Mouse (Mus musculus) MEL (cell line): ENCODE measurements around the gene Pcmt1. TPM values are rescaled to one million over a fixed set of nuclear protein-coding genes. Genes with fewer than 3 reads are reported as not detected.

Experiments used
- DNase-seq: peaks from one replicate; pipeline ENCODE4 v3.0.0; 2011; ENCODE audit warnings: low read depth, low spot score
- H3K27ac ChIP-seq: 2 replicates; pipeline ENCODE4 v1.5.1; 2012; ENCODE audit warnings: low read depth, mild to moderate bottlenecking, control low read depth, low read length, moderate library complexity; ENCODE audit not compliant: control insufficient read depth
- H3K27me3 ChIP-seq, 2 experiments: fragments of 150-350 bp in 1 of 2; sonication (generic) in 1 of 2; 2 replicates each; pipeline ENCODE4 v1.6.1; 2012; ENCODE audit warnings: low read length in 2 of 2, mild to moderate bottlenecking in 2 of 2, improper control_type of control experiment in 1 of 2, moderate library complexity in 1 of 2; ENCODE audit not compliant: insufficient read depth in 2 of 2, control insufficient read depth in 1 of 2
- H3K36me3 ChIP-seq, 2 experiments: 2 replicates each; pipeline ENCODE4 v1.6.1; 2012 to 2014; ENCODE audit warnings: low read length in 2 of 2, improper control_type of control experiment in 1 of 2, inconsistent platforms in 1 of 2, mild to moderate bottlenecking in 1 of 2; ENCODE audit not compliant: insufficient read depth in 2 of 2, control insufficient read depth in 1 of 2
- H3K4me1 ChIP-seq, 2 experiments: fragments of 150-350 bp in 1 of 2; sonication (generic) in 1 of 2; 2 replicates each; pipeline ENCODE4 v1.6.1; 2012; ENCODE audit warnings: low read length in 2 of 2, improper control_type of control experiment in 1 of 2, mild to moderate bottlenecking in 1 of 2; ENCODE audit not compliant: insufficient read depth in 2 of 2, control insufficient read depth in 1 of 2
- H3K4me3 ChIP-seq, 2 experiments: fragments of 150-350 bp in 1 of 2; sonication (generic) in 1 of 2; 2 replicates each; pipeline ENCODE4 v1.5.1; 2012; ENCODE audit warnings: low read depth in 2 of 2, low read length in 2 of 2, mild to moderate bottlenecking in 2 of 2, moderate library complexity in 2 of 2, control low read depth in 1 of 2, improper control_type of control experiment in 1 of 2; ENCODE audit not compliant: control insufficient read depth in 1 of 2, insufficient read depth in 1 of 2
- H3K79me2 ChIP-seq: 2 replicates; pipeline ENCODE4 v1.6.1; 2012; ENCODE audit warnings: mild to moderate bottlenecking, low read length, moderate library complexity; ENCODE audit not compliant: control insufficient read depth, poor library complexity, insufficient read depth
- H3K9ac ChIP-seq: 2 replicates; pipeline ENCODE4 v1.6.1; 2012; ENCODE audit warnings: low read depth, mild to moderate bottlenecking, control low read depth, low read length, moderate library complexity; ENCODE audit not compliant: control insufficient read depth, poor library complexity, severe bottlenecking
- H3K9me3 ChIP-seq: fragments of 150-350 bp; sonication (generic); replicated peaks from 2 replicates; pipeline ENCODE4 v1.6.1; 2012; ENCODE audit warnings: mild to moderate bottlenecking, low read length, improper control_type of control experiment, moderate library complexity; ENCODE audit not compliant: insufficient read depth
- BHLHE40 ChIP-seq: IDR thresholded peaks from 2 replicates; pipeline ENCODE4 v1.6.1; 2012; ENCODE audit warnings: low read depth, mild to moderate bottlenecking, inconsistent platforms, low read length, improper control_type of control experiment, borderline replicate concordance
- CHD1 ChIP-seq: IDR thresholded peaks from 2 replicates; pipeline ENCODE4 v1.6.1; 2012; ENCODE audit warnings: low read depth, mild to moderate bottlenecking, inconsistent platforms, low read length, improper control_type of control experiment
- CHD2 ChIP-seq: IDR thresholded peaks from 2 replicates; pipeline ENCODE4 v1.6.1; 2011; ENCODE audit warnings: low read length, improper control_type of control experiment
- E2F4 ChIP-seq: IDR thresholded peaks from 2 replicates; pipeline ENCODE4 v1.6.1; 2011; ENCODE audit warnings: low read depth, low read length, improper control_type of control experiment, borderline replicate concordance
- ETS1 ChIP-seq: IDR thresholded peaks from 2 replicates; pipeline ENCODE4 v1.6.1; 2012; ENCODE audit warnings: low read depth, mild to moderate bottlenecking, inconsistent platforms, low read length, improper control_type of control experiment, moderate library complexity
- GABPA ChIP-seq: IDR thresholded peaks from 2 replicates; pipeline ENCODE4 v1.6.1; 2012; ENCODE audit warnings: low read depth, mild to moderate bottlenecking, inconsistent platforms, low read length, improper control_type of control experiment, moderate library complexity
- HCFC1 ChIP-seq: IDR thresholded peaks from 2 replicates; pipeline ENCODE4 v1.6.1; 2012; ENCODE audit warnings: low read depth, mild to moderate bottlenecking, inconsistent platforms, low read length, improper control_type of control experiment, moderate library complexity
- MAFK ChIP-seq: IDR thresholded peaks from 2 replicates; pipeline ENCODE4 v1.6.1; 2011; ENCODE audit warnings: low read depth, mild to moderate bottlenecking, low read length, improper control_type of control experiment, borderline replicate concordance
- MAX ChIP-seq: IDR thresholded peaks from 2 replicates; pipeline ENCODE4 v1.6.1; 2011; ENCODE audit warnings: low read length, improper control_type of control experiment
- MAZ ChIP-seq: IDR thresholded peaks from 2 replicates; pipeline ENCODE4 v1.6.1; 2012; ENCODE audit warnings: low read depth, mild to moderate bottlenecking, inconsistent platforms, low read length, improper control_type of control experiment
- MEF2A ChIP-seq: IDR thresholded peaks from 2 replicates; pipeline ENCODE4 v1.6.1; 2014; ENCODE audit warnings: low read depth, mild to moderate bottlenecking, inconsistent platforms, low read length, improper control_type of control experiment; ENCODE audit not compliant: poor library complexity, insufficient replicate concordance, severe bottlenecking; ENCODE audit errors: extremely low read depth
- MXI1 ChIP-seq: IDR thresholded peaks from 2 replicates; pipeline ENCODE4 v1.6.1; 2011; ENCODE audit warnings: mild to moderate bottlenecking, low read depth, low read length, improper control_type of control experiment
- MYB ChIP-seq: IDR thresholded peaks from 2 replicates; pipeline ENCODE4 v1.6.1; 2011; ENCODE audit warnings: mild to moderate bottlenecking, low read depth, low read length, improper control_type of control experiment
- NELFE ChIP-seq: IDR thresholded peaks from 2 replicates; pipeline ENCODE4 v1.6.1; 2011; ENCODE audit warnings: low read depth, low read length, improper control_type of control experiment
- NRF1 ChIP-seq: IDR thresholded peaks from 2 replicates; pipeline ENCODE4 v1.6.1; 2014; ENCODE audit warnings: low read depth, mild to moderate bottlenecking, inconsistent platforms, low read length, improper control_type of control experiment, moderate library complexity; ENCODE audit not compliant: poor library complexity, insufficient read depth, severe bottlenecking
- POLR2AphosphoS2 ChIP-seq: IDR thresholded peaks from 2 replicates; pipeline ENCODE4 v1.6.1; 2011; ENCODE audit warnings: low read length, improper control_type of control experiment
- RAD21 ChIP-seq: IDR thresholded peaks from 2 replicates; pipeline ENCODE4 v1.6.1; 2011; ENCODE audit warnings: mild to moderate bottlenecking, low read depth, low read length, improper control_type of control experiment
- SIN3A ChIP-seq: IDR thresholded peaks from 2 replicates; pipeline ENCODE4 v1.6.1; 2012; ENCODE audit warnings: low read length, improper control_type of control experiment, inconsistent platforms
- SMC3 ChIP-seq: IDR thresholded peaks from 2 replicates; pipeline ENCODE4 v1.6.1; 2011; ENCODE audit warnings: low read depth, low read length, improper control_type of control experiment
- TAL1 ChIP-seq: IDR thresholded peaks from 2 replicates; pipeline ENCODE4 v1.6.1; 2012; ENCODE audit warnings: mild to moderate bottlenecking, inconsistent platforms, low read length, moderate library complexity, mixed read lengths
- TBP ChIP-seq: IDR thresholded peaks from 2 replicates; pipeline ENCODE4 v1.8.0; 2011; ENCODE audit warnings: low read depth, low read length, improper control_type of control experiment
- ZKSCAN1 ChIP-seq: IDR thresholded peaks from 2 replicates; pipeline ENCODE4 v1.6.1; 2012; ENCODE audit warnings: low read depth, mild to moderate bottlenecking, inconsistent platforms, low read length, improper control_type of control experiment, moderate library complexity
- ZMIZ1 ChIP-seq: IDR thresholded peaks from 2 replicates; pipeline ENCODE4 v1.6.1; 2012; ENCODE audit warnings: low read depth, mild to moderate bottlenecking, inconsistent platforms, low read length, improper control_type of control experiment, moderate library complexity
- ZNF384 ChIP-seq: IDR thresholded peaks from 2 replicates; pipeline ENCODE4 v1.6.1; 2012; ENCODE audit warnings: low read depth, mild to moderate bottlenecking, inconsistent platforms, low read length, improper control_type of control experiment
- polyA plus RNA-seq, 2 experiments: library from polyadenylated mRNA; stranded (reverse) in 1 of 2; unstranded in 1 of 2; fragments of >175 nt in 1 of 2; fragments of >200 nt in 1 of 2; gene quantifications; 2 replicates each; pipeline versions ENCODE4 v1.2.1 to v1.2.4; 2012; ENCODE audit warnings: low replicate concordance in 2 of 2, low read depth in 1 of 2; ENCODE audit not compliant: insufficient read length in 2 of 2, insufficient read depth in 1 of 2, missing spikeins in 1 of 2
- total RNA-seq: library from RNA; depleted of rRNA; stranded (reverse); fragments of 300-350 nt; gene quantifications from 2 replicates; pipeline ENCODE4 v1.2.3, GENCODE M21; 2012

Gene Pcmt1
- total and polyA plus RNA-seq, 3 experiments, result 90.7 to 121 TPM; not detected in 1

- H3K27me3 ChIP-seq, result peaks cover 2 to 6% of the 10 kb centered on the region in 2 experiments; a peak in 2 of 4 replicates
- H3K36me3 ChIP-seq, result no peaks in the 10 kb centered on the region
- no peak overlapping the region for H3K27ac ChIP-seq
- H3K9ac ChIP-seq, result no peak overlapping the region
- TF ChIP-seq SMC3 (no peak), NRF1 (no peak), MAX (no peak), BHLHE40 (no peak), ETS1 (no peak), CHD1 (no peak), MXI1 (no peak), ZNF384 (no peak)
- H3K9me3 ChIP-seq, result no peaks in the 10 kb centered on the region
- peaks cover 0 to 3% of the 10 kb centered on the region in 2 experiments; a peak in 1 of 4 replicates for H3K4me1 ChIP-seq
- no peak overlapping the region for H3K4me3 ChIP-seq
- no peak for DNase-seq
- no peaks in the 10 kb centered on the region for H3K79me2 ChIP-seq
These were observed 86.1 kb downstream of the Pcmt1 start for GRCm38 (mm10) chr10:7594797-7595196.

DNA sequence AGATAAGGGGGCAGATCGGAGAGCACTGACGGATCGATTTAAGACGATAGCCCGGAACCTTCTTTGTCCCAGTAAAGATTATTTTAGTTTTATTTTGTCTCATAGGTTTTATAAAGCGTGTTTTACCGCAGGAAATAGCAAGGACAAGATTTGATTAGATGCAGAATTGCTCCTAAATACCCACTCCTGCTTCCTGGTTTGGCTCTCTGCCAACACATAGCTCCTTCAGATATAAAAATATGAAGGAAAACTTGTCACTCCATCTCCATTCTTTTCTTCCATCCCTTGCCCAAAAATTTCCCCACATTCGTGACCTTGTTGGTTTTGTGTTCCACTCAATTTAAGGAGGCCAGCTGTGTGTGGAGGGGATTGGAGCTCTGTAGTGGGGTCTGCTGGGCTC, 90.1 kb downstream of the Pcmt1 start:
- Histone ChIP-seq H3K9ac (no peak overlapping the region; the same call in 1 of the 2 replicates), H3K4me3 (peak overlapping the region; percentile 67 to 76; a peak in 3 of 4 replicates)

More for the DNA sequence above, 90.1 kb downstream of the Pcmt1 start:
- no peak for DNase-seq
- no peak for TF ChIP-seq E2F4
- TF ChIP-seq TAL1, result no peak
- TF ChIP-seq ZKSCAN1, result no peak
- no peak for TF ChIP-seq SIN3A
- no peak for TF ChIP-seq TBP
- TF ChIP-seq ZMIZ1, result no peak
- no peak for TF ChIP-seq POLR2AphosphoS2
- no peak for TF ChIP-seq NELFE
- no peak for TF ChIP-seq CHD2
- TF ChIP-seq MYB, result no peak
- TF ChIP-seq MEF2A, result no peak
- TF ChIP-seq MAFK, result no peak
- no peak for TF ChIP-seq MAZ
- no peak for TF ChIP-seq BHLHE40
- TF ChIP-seq HCFC1, result no peak
- no peak for TF ChIP-seq GABPA
- no peak for TF ChIP-seq RAD21
- peaks cover 4 to 6% of the 10 kb centered on the region in 2 experiments; a peak in 3 of 4 replicates for H3K27me3 ChIP-seq
- no peaks in the 10 kb centered on the region for H3K9me3 ChIP-seq
- H3K79me2 ChIP-seq, result no peaks in the 10 kb centered on the region; the same call in 1 of the 2 replicates
- H3K36me3 ChIP-seq, result peaks cover 0 to 2% of the 10 kb centered on the region in 2 experiments; a peak in 1 of 4 replicates
- no peak overlapping the region for H3K27ac ChIP-seq
- peaks cover 0 to 12% of the 10 kb centered on the region in 2 experiments; a peak in 2 of 4 replicates for H3K4me1 ChIP-seq
